Mouse (Mus musculus) liver, embryonic 14.5 days (tissue): ENCODE data around the gene Zranb1. TPM values are rescaled to one million over a fixed set of nuclear protein-coding genes. Genes with fewer than 3 reads are reported as not detected.

Experiments
- ATAC-seq: fragments of 200-750 bp; cut with Nextera tagmentation; 2 replicates; pipeline ENCODE4 v1.8.0; 2017; ENCODE audit warnings: moderate number of reproducible peaks, mild to moderate bottlenecking, moderate library complexity; ENCODE audit not compliant: insufficient read depth
- DNase-seq, 3 experiments: peaks; one replicate each; pipeline ENCODE4 v3.0.0-alpha.2; 2012 to 2013; ENCODE audit warnings: low read depth in 3 of 3, low spot score in 3 of 3
- H3K27ac ChIP-seq: fragments of 300-500 bp; sonication (generic); 2 replicates; pipeline ENCODE4 v1.5.1; 2014; ENCODE audit warnings: moderate library complexity, mild to moderate bottlenecking, control low read depth, inconsistent platforms
- H3K27me3 ChIP-seq: fragments of 300-500 bp; sonication (generic); 2 replicates; pipeline ENCODE4 v1.6.1; 2014; ENCODE audit warnings: mild to moderate bottlenecking, low read length, moderate library complexity; ENCODE audit not compliant: control insufficient read depth, insufficient read depth
- H3K36me3 ChIP-seq: fragments of 300-500 bp; sonication (generic); replicated peaks from 2 replicates; pipeline ENCODE4 v1.6.1; 2014; ENCODE audit warnings: low read depth; ENCODE audit not compliant: control insufficient read depth, insufficient read depth
- H3K4me1 ChIP-seq, 2 experiments: fragments of 200-500 bp in 1 of 2; fragments of 300-500 bp in 1 of 2; sonication (generic) in 1 of 2; replicated peaks; 2 replicates each; pipeline ENCODE4 v1.6.1; 2012 to 2014; ENCODE audit warnings: antibody characterized with exemption in 1 of 2, inconsistent platforms in 1 of 2, low read length in 1 of 2; ENCODE audit not compliant: control insufficient read depth in 2 of 2, insufficient read depth in 2 of 2
- H3K4me2 ChIP-seq: fragments of 300-500 bp; sonication (generic); 2 replicates; pipeline ENCODE4 v1.6.1; 2014; ENCODE audit warnings: low read depth, mild to moderate bottlenecking, control low read depth, moderate library complexity
- H3K4me3 ChIP-seq, 2 experiments: fragments of 200-500 bp in 1 of 2; fragments of 300-500 bp in 1 of 2; sonication (generic) in 1 of 2; 2 replicates each; pipeline ENCODE4 v1.5.1; 2012 to 2014; ENCODE audit warnings: low read depth in 2 of 2, low read length in 2 of 2, mild to moderate bottlenecking in 2 of 2, control low read depth in 1 of 2, inconsistent platforms in 1 of 2, moderate library complexity in 1 of 2; ENCODE audit not compliant: insufficient read depth in 1 of 2
- H3K9ac ChIP-seq: fragments of 300-500 bp; sonication (generic); replicated peaks from 2 replicates; pipeline ENCODE4 v1.6.1; 2014; ENCODE audit warnings: mild to moderate bottlenecking, control low read depth, moderate library complexity
- H3K9me3 ChIP-seq: fragments of 300-500 bp; sonication (generic); 2 replicates; pipeline ENCODE4 v1.6.1; 2016; ENCODE audit warnings: low read length, mixed read lengths; ENCODE audit not compliant: control insufficient read depth
- CTCF ChIP-seq: IDR thresholded peaks from 2 replicates; pipeline ENCODE4 v1.5.1; 2016; ENCODE audit warnings: antibody characterized with exemption, low read depth, control low read depth
- EP300 ChIP-seq: IDR thresholded peaks from 2 replicates; pipeline ENCODE4 v1.6.1; 2016; ENCODE audit warnings: antibody characterized with exemption, low read depth
- WGBS: fragments of 180-500 bp; shearing (Covaris S2); extraction: QIAGEN DNeasy Blood & Tissue Kit; methylation state at CpG from one replicate; pipeline ENCODE4 v1.1.7; 2014; ENCODE audit not compliant: insufficient replicate concordance; 5-methylcytosine and 5-hydroxymethylcytosine counted together
- polyA plus RNA-seq, 2 experiments: library from polyadenylated mRNA; depleted of rRNA in 1 of 2; stranded (reverse) in 1 of 2; unstranded in 1 of 2; fragments of >200 nt; fragmentation: Nextera tagmentation in 1 of 2; extraction: Ambion mirVana in 1 of 2; gene quantifications; 2 replicates each; pipeline versions ENCODE4 v1.2.1 to v1.2.3; 2012 to 2014

The Zranb1 gene
- polyA plus RNA-seq, 2 experiments, result 6.0 to 7.6 TPM

DNA sequence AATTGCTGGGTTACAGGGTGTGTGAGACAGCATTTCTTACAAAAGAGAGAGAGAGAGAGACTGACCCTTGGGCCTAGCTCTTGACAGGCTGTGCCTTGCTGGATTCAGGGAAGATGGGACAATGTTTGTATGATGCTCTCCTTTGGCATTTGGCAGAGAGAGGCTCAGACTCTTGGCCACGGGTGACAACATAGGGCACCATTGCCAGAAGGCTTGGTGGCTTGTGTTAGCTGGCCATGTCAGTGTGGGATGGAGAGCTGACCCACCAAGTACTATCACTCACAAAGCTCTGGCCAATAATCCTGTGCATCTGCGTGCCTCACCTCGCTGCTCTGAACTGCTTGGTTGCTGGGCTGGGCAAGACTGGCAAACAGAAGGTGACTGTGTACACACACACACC, 79.5 kb downstream of the Zranb1 start:
- Histone ChIP-seq H3K9ac (no peak overlapping the region), H3K36me3 (no peaks in the 10 kb centered on the region), H3K4me1 (peaks cover 0 to 3% of the 10 kb centered on the region in 2 experiments; a peak in 1 of 4 replicates), H3K9me3 (no peaks in the 10 kb centered on the region), H3K27me3 (no peaks in the 10 kb centered on the region), H3K27ac (no peak overlapping the region), H3K4me3 (no peak overlapping the region), H3K4me2 (no peak overlapping the region)
- TF ChIP-seq CTCF (no peak), EP300 (no peak)
- whole genome bisulfite sequencing, result 62% methylated on average over 3 of the region's 3 CpGs
- DNase-seq (no peak), ATAC-seq (no peak)

DNA sequence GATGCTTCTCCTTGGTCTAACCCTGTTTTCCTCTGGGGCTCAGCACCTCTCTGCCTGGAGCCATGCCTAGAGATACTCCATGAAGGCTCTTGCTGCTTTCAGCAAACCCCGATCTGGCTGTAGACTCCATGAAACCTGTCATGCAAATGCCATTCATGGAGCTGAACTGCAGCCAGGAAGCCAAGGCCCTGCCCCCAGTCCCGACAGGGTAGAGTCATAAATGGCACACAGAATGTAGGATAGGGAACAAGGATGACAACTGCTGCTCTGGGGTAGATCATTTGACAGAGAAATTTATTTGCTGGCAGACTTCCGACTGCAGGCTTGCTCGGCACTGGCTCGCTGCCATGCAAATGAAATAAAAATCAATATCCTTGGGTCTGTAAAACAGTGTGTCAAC, 80.2 kb downstream of the Zranb1 start:
- H3K9me3 ChIP-seq, result no peaks in the 10 kb centered on the region
- H3K27me3 ChIP-seq, result no peaks in the 10 kb centered on the region
- H3K4me2 ChIP-seq, result no peak overlapping the region
- TF ChIP-seq EP300, result no peak
- no peak for TF ChIP-seq CTCF
- H3K27ac ChIP-seq, result no peak overlapping the region
- H3K9ac ChIP-seq, result no peak overlapping the region
- peaks cover 0 to 3% of the 10 kb centered on the region in 2 experiments; a peak in 1 of 4 replicates for H3K4me1 ChIP-seq
- 58% methylated on average over 5 of the region's 5 CpGs for WGBS
- ATAC-seq, result no peak
- no peaks in the 10 kb centered on the region for H3K36me3 ChIP-seq
- H3K4me3 ChIP-seq, result no peak overlapping the region
- no peak for DNase-seq

DNA sequence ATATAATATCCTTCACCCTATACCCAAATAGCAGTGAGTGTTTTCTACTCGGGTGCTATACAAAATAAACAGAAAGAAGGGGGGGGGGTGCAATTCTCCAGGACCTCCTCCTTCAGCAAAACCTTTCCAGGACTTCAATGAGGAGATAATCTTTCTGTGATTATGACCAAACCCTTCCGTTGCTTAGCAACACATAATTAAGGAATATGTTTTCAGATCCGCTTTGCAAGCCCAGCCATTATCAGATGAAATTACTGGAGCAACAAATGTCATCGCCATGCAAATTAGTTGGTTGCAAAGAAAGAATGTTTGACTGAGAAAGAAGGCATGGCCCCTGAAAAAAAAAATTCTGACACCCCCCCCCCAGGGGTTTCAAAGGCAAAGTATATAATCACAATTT, 80.7 kb downstream of the Zranb1 start:
- TF ChIP-seq CTCF, result no peak
- no peak for TF ChIP-seq EP300
- Histone ChIP-seq H3K36me3 (no peaks in the 10 kb centered on the region), H3K4me3 (no peak overlapping the region), H3K9me3 (no peaks in the 10 kb centered on the region), H3K4me1 (peaks cover 0 to 3% of the 10 kb centered on the region in 2 experiments; a peak in 1 of 4 replicates), H3K9ac (no peak overlapping the region), H3K27me3 (no peaks in the 10 kb centered on the region), H3K27ac (no peak overlapping the region), H3K4me2 (no peak overlapping the region)
- no peak for DNase-seq
- 51% methylated on average over 4 of the region's 4 CpGs for WGBS
- no peak for ATAC-seq

DNA sequence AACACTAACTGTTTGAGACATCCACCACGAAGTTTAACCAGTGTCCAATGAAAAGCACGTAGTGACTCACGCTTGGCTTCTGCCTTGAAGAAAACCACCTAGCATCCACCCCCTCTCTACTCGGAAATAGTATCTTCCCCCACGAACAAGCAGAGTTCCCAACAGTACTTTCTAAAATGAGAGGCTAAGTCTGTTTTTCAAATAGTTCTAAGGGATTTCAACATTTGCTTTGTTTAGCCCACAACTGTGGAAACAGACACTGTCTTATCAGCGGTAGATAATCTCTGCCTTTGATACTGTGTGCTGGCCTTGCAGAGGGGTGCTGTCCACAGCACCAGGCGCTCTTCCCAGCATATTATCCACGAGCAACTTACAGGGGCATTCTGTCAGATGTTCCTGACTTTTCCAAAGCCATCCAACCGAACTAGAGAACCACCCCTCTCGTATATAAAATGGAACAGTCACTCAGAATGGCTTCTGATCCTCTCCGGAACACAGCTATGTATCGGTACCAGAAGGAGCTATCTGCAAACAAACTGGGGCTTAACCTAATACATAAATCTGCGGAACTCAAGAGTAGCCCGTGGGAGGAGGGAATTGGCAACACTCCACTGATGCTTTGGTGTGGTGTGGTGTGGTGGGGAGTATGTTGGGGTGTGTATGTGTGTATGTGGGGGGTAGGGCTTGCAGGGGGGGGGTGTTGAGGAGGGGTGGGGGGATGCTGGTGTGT, 81.9 kb downstream of the Zranb1 start:
- Histone ChIP-seq H3K4me3 (no peak overlapping the region), H3K4me2 (no peak overlapping the region), H3K9ac (no peak overlapping the region), H3K36me3 (no peaks in the 10 kb centered on the region), H3K27ac (no peak overlapping the region), H3K4me1 (peaks cover 0 to 3% of the 10 kb centered on the region in 2 experiments; a peak in 1 of 4 replicates), H3K9me3 (no peaks in the 10 kb centered on the region), H3K27me3 (no peaks in the 10 kb centered on the region)
- 55% methylated on average over 14 of the region's 14 CpGs for WGBS
- peak; percentile 37; the same call in 1 of the 2 replicates for ATAC-seq
- TF ChIP-seq EP300 (no peak), CTCF (no peak)
- no peak for DNase-seq

DNA sequence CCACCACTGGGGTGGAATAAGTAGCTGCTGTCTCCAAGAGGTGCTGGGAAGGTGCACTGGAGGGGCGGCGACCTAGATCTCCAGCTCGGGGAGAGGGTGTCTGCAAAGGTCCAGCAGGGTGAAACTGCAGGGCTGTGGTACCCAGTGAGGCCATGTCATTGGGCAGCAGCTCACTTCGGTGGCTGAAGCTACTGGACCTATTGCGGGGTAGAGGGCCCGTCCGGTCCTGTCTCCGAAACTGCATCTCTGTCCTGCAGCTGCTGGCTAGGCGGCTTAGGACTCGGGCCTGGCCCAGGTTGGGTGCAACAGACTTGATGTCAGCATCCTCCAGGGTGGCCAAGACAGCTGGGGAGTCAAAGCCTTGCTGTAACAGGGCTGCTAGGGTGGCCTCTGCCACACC, 83.0 kb downstream of the Zranb1 start:
- no peak overlapping the region for H3K9ac ChIP-seq

More for the DNA sequence above, 83.0 kb downstream of the Zranb1 start:
- Histone ChIP-seq H3K9me3 (no peaks in the 10 kb centered on the region), H3K27ac (no peak overlapping the region), H3K4me2 (no peak overlapping the region), H3K36me3 (no peaks in the 10 kb centered on the region), H3K4me3 (no peak overlapping the region), H3K4me1 (peaks cover 0 to 3% of the 10 kb centered on the region in 2 experiments; a peak in 1 of 4 replicates), H3K27me3 (no peaks in the 10 kb centered on the region)
- 79% methylated on average over 10 of the region's 10 CpGs for WGBS
- no peak for ATAC-seq
- TF ChIP-seq EP300 (no peak), CTCF (no peak)
- DNase-seq, result no peak
